Mouse (Mus musculus) midbrain, embryonic 11.5 days (tissue): ENCODE measurements around the gene Ppfibp1. TPM values are rescaled to one million over a fixed set of nuclear protein-coding genes. Genes with fewer than 3 reads are reported as not detected.

Experiments
- ATAC-seq: fragments of 200-750 bp; cut with Nextera tagmentation; 2 replicates; pipeline ENCODE4 v1.8.0; 2017; ENCODE audit warnings: moderate TSS enrichment, moderate library complexity; ENCODE audit not compliant: low FRiP score
- DNase-seq: peaks from one replicate; pipeline ENCODE4 v3.0.0; 2015; ENCODE audit warnings: low spot score; ENCODE audit errors: missing footprints
- H3K27ac ChIP-seq: fragments of 300-500 bp; sonication (generic); 2 replicates; pipeline ENCODE4 v1.5.1; 2014; ENCODE audit warnings: low read depth, low read length
- H3K27me3 ChIP-seq: fragments of 300-500 bp; sonication (generic); 2 replicates; pipeline ENCODE4 v1.6.1; 2014; ENCODE audit warnings: mild to moderate bottlenecking, low read length, moderate library complexity, mixed read lengths; ENCODE audit not compliant: control insufficient read depth, insufficient read depth
- H3K36me3 ChIP-seq: fragments of 300-500 bp; sonication (generic); 2 replicates; pipeline ENCODE4 v1.6.1; 2014; ENCODE audit warnings: mild to moderate bottlenecking, low read length, moderate library complexity, mixed read lengths; ENCODE audit not compliant: control insufficient read depth, insufficient read depth
- H3K4me1 ChIP-seq: fragments of 300-500 bp; sonication (generic); 2 replicates; pipeline ENCODE4 v1.6.1; 2014; ENCODE audit warnings: low read length; ENCODE audit not compliant: control insufficient read depth, insufficient read depth
- H3K4me2 ChIP-seq: fragments of 300-500 bp; sonication (generic); 2 replicates; pipeline ENCODE4 v1.6.1; 2014; ENCODE audit warnings: mild to moderate bottlenecking, moderate library complexity
- H3K4me3 ChIP-seq: fragments of 300-500 bp; sonication (generic); 2 replicates; pipeline ENCODE4 v1.5.1; 2014; ENCODE audit warnings: low read depth, low read length
- H3K9ac ChIP-seq: fragments of 300-500 bp; sonication (generic); 2 replicates; pipeline ENCODE4 v1.6.1; 2014; ENCODE audit warnings: low read length
- H3K9me3 ChIP-seq: fragments of 300-500 bp; sonication (generic); 2 replicates; pipeline ENCODE4 v1.6.1; 2016; ENCODE audit warnings: low read length; ENCODE audit not compliant: control insufficient read depth
- WGBS: fragments of 180-500 bp; shearing (Covaris S2); extraction: QIAGEN DNeasy Blood & Tissue Kit; methylation state at CpG from one replicate; pipeline ENCODE4 v1.1.7; 2014; 5-methylcytosine and 5-hydroxymethylcytosine counted together
- polyA plus RNA-seq: library from polyadenylated mRNA; unstranded; fragments of >200 nt; fragmentation: Nextera tagmentation; extraction: Ambion mirVana; gene quantifications from 2 replicates; pipeline ENCODE4 v1.2.1, GENCODE M21; 2014

Ppfibp1 gene
- polyA plus RNA-seq = 30.2 and 30.7 TPM in 2 replicates

DNA sequence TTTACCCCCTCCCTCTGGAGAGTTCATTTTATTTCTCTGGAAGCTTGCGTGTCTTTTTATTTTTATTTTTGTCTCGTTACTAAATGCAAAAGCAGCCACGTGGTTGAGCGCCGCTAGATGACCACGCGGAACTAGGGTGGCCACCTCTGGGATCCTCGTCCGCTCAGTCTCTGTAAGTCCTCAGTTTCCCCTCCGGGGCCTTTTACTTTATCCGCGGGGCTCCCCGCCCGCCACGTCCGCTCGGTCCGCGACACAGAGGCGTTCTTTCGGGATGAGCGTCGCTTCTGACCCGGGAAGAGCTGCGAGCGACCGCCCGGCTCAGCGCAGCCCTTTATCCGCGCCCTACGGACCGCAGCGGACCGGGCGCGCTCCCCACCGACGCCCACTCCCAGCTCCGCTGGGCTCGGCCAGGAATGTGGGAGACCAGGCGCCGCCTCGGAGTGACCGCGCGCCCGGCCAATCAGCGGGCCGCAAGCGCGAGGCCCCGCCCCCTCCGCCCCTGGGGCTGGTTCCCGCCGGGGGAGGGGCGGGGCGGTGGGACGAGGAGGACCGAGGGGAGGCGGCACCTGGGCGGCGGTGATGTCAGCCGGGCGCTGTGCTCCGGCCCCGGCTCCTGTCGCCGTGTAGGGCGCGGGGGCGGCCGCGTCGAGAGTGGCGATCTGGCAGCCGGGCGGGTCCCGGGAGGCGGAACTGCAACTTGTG, at the start of gene Ppfibp1:
TSS of gene Ppfibp1 (plus strand) at position 530 of the 702 bp plus-strand sequence.
- H3K27me3 ChIP-seq = no peaks in the 10 kb centered on the region
- H3K9me3 ChIP-seq = no peaks in the 10 kb centered on the region
- H3K4me3 ChIP-seq = peak within 1 kb of the TSS; percentile 71
- H3K36me3 ChIP-seq = no peaks in the 10 kb centered on the region
- H3K4me2 ChIP-seq = peak within 1 kb of the TSS; percentile 64
- H3K9ac ChIP-seq = peak within 1 kb of the TSS; percentile 66
- H3K4me1 ChIP-seq = peaks cover 5% of the 10 kb centered on the region
- H3K27ac ChIP-seq = no peak within 1 kb of the TSS
- WGBS = under 1% methylated on average over 75 of the region's 80 CpGs
- peak; percentile 97 for ATAC-seq
- DNase-seq = peak; percentile 100

DNA sequence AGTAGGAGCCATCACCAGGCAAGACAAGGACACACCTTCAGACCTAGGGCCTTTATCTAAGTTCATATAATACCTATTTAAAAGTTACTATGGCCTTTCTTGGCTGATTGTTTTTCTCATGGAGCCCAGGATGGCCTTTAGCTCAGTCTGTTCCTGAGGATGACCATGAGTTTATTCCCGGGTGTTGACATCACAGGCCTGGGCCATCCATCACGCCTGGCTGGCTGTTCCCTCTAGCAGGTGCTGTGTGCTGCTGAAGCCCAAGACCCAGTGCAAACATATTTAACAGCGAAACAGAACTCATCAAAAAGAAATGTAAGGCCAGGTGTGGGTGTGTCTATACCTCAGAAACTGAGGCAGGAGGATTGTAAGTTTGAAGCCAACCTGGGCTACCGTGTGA, 49.4 kb upstream of the Ppfibp1 start:
- Histone ChIP-seq H3K4me1 (no peaks in the 10 kb centered on the region), H3K36me3 (no peaks in the 10 kb centered on the region), H3K9me3 (no peaks in the 10 kb centered on the region), H3K4me3 (no peak overlapping the region), H3K9ac (no peak overlapping the region), H3K27ac (no peak overlapping the region), H3K4me2 (no peak overlapping the region), H3K27me3 (no peaks in the 10 kb centered on the region)
- 87% methylated on average over 4 of the region's 4 CpGs for WGBS
- DNase-seq (no peak), ATAC-seq (no peak)

DNA sequence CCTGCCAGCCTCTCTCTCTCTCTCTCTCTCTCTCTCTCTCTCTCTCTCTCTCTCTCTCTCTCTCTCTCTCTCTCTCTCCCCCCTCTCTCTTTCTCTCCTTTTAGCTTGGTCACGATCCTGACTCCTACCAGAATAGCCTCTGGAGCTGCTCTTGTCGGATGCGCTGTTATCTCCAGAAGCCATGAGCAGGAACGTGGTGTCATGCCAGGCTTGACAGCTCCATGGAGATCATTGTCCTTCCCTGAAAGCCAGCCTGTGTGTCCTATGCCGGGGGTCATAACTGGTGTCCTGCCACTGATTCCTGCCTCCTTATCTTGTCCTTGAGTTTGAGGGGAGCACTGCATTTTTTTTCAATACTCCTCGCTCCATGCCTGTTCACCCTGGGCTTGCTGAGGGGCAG, 43.4 kb upstream of the Ppfibp1 start:
- no peak overlapping the region for H3K27ac ChIP-seq
- H3K9me3 ChIP-seq = no peaks in the 10 kb centered on the region
- WGBS = 77% methylated on average over 6 of the region's 6 CpGs
- H3K4me2 ChIP-seq = no peak overlapping the region
- H3K36me3 ChIP-seq = no peaks in the 10 kb centered on the region
- no peak overlapping the region for H3K9ac ChIP-seq
- H3K4me3 ChIP-seq = no peak overlapping the region
- no peaks in the 10 kb centered on the region for H3K27me3 ChIP-seq
- ATAC-seq = no peak
- DNase-seq = no peak
- H3K4me1 ChIP-seq = no peaks in the 10 kb centered on the region

DNA sequence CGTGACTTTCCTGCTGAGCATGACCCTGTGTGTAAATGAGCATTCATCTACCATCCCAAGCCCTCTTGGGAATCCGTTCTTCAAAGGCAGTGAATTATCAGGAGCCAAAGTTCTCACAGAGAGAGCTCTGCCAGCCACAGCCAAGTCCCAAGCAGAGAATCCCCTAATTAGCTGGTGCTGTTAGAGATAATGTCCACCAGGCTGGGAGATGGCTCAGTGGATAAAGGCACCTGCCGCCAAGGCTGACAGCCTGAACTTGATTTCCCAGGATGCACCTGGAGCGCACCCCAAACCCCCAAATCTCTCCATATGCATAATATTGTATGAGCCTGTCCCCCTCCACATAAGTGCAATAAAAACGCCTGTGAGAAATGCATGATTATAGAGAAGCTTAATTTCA, 42.9 kb upstream of the Ppfibp1 start:
- WGBS = 68% methylated on average over 5 of the region's 5 CpGs

DNA sequence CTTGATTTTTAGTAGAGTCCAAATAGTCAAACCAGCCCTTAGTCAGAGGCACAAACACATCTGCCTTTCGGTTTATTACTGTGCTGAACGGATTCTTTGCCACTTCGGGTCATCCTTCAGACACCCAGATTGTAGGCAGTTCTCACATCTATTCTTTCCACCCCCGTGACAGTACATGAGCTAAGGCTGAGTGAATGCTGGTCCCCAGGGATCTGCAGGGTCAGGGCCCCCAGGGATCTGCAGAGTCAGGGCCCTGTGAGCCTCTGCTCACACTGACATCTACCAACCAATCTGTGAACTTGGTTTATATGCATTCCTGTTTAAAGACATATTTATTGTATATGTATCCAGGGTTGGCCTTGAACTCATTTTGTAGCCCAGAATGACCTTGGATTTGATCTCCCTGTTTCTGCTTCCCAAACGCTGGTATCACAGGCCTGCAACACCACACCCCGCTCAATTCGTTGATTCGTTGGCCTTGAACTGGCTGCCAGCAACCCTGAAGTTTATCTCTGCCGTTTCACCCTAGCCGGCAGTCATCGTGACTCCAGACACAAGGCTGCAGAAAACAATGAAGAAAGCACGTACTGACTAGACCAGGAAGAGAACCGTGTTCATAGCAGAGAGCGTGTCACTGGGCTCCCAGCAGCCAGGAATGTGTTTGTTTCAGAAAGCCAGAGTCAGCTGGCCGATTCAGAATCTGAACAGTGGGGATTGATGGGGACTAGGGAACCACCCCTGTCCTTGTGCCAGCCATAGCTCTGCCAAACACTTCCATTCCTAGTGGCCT, 42.1 kb upstream of the Ppfibp1 start:
- Histone ChIP-seq H3K9ac (no peak overlapping the region), H3K27me3 (no peaks in the 10 kb centered on the region), H3K4me2 (no peak overlapping the region), H3K4me3 (no peak overlapping the region), H3K4me1 (no peaks in the 10 kb centered on the region), H3K27ac (no peak overlapping the region), H3K36me3 (no peaks in the 10 kb centered on the region), H3K9me3 (no peaks in the 10 kb centered on the region)
- ATAC-seq = no peak
- DNase-seq = no peak
- WGBS = 84% methylated on average over 15 of the region's 15 CpGs

More for the DNA sequence above, 42.9 kb upstream of the Ppfibp1 start:
- H3K9me3 ChIP-seq = no peaks in the 10 kb centered on the region
- no peak overlapping the region for H3K4me2 ChIP-seq
- no peaks in the 10 kb centered on the region for H3K27me3 ChIP-seq
- DNase-seq = no peak
- no peaks in the 10 kb centered on the region for H3K36me3 ChIP-seq
- H3K27ac ChIP-seq = no peak overlapping the region
- H3K9ac ChIP-seq = no peak overlapping the region
- H3K4me3 ChIP-seq = no peak overlapping the region
- no peaks in the 10 kb centered on the region for H3K4me1 ChIP-seq
- ATAC-seq = no peak

DNA sequence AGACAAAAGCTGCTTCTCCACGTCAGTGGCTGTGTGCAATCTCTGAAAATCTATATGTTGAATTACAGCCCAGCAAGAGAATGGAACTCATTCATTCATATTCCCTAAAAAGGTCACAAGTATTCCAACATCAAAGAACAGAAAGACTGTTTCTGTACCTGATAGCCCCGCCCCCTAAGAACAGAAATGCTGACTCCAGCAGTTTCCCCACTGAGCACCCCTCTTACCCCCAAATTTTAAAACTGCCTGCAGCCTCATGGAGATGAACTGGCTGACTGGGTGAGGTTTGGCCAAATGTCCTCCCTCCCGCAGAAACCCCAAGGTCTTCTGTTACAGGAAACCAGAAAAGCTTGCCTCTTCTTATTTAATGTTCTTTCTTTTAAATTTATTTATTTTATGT, 40.9 kb upstream of the Ppfibp1 start:
- DNase-seq = no peak
- Histone ChIP-seq H3K27me3 (no peaks in the 10 kb centered on the region), H3K9me3 (no peaks in the 10 kb centered on the region), H3K27ac (no peak overlapping the region), H3K4me2 (no peak overlapping the region), H3K9ac (no peak overlapping the region), H3K4me1 (no peaks in the 10 kb centered on the region), H3K4me3 (no peak overlapping the region), H3K36me3 (no peaks in the 10 kb centered on the region)
- no peak for ATAC-seq
- WGBS = 83% methylated on average over 3 of the region's 3 CpGs

DNA sequence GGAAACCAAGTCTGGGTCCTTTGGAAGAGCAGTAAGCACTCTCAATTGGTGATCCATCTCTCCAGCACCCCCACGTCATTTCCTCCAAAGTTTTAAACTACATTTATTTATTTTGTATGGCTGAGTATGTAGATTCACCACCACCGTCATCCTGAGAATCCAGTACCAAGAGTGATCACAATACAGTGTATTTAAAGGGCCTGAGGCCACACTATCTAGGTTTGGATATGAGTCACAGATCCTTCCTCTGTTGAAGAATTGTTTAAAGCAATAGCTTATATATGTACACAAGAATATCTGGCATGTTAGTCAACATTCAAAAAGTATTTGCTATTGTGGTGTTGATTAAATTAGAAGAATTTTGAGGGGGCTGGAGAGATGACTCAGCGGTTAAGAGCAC, 40.0 kb upstream of the Ppfibp1 start:
- 85% methylated on average over 3 of the region's 3 CpGs for WGBS
- Histone ChIP-seq H3K4me2 (no peak overlapping the region), H3K4me3 (no peak overlapping the region), H3K9ac (no peak overlapping the region), H3K36me3 (no peaks in the 10 kb centered on the region), H3K27me3 (no peaks in the 10 kb centered on the region), H3K4me1 (no peaks in the 10 kb centered on the region), H3K9me3 (no peaks in the 10 kb centered on the region), H3K27ac (no peak overlapping the region)
- no peak for DNase-seq
- no peak for ATAC-seq

DNA sequence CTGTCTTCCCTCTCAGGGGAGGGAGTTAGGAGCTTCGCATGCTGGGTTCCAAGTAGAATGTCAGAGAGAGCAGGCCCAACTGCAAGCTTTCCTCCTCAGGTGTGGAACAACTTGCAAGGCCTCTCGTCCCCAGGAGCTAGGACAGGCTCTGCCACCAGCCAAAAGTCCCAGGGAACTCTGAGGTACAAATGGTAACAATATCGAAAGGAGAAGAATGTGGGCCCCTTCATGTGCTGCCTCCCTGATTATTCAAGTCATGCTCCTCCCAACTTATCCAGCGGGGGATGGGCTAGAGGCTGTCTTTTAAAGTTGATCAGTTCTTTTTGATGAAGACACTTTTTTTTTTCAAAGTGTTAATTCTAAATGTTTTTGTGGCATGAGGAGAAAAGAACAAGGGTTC, 38.2 kb upstream of the Ppfibp1 start, which contains the start of gene Smco2:
TSS of gene Smco2 (plus strand) at position 55 of the 400 bp plus-strand sequence.
- WGBS = 67% methylated on average over 4 of the region's 4 CpGs
- Histone ChIP-seq H3K4me2 (no peak within 1 kb of the TSS), H3K9me3 (no peaks in the 10 kb centered on the region), H3K27me3 (no peaks in the 10 kb centered on the region), H3K9ac (no peak within 1 kb of the TSS), H3K36me3 (no peaks in the 10 kb centered on the region), H3K4me3 (no peak within 1 kb of the TSS), H3K27ac (no peak within 1 kb of the TSS), H3K4me1 (no peaks in the 10 kb centered on the region)
- DNase-seq (no peak), ATAC-seq (no peak)

DNA sequence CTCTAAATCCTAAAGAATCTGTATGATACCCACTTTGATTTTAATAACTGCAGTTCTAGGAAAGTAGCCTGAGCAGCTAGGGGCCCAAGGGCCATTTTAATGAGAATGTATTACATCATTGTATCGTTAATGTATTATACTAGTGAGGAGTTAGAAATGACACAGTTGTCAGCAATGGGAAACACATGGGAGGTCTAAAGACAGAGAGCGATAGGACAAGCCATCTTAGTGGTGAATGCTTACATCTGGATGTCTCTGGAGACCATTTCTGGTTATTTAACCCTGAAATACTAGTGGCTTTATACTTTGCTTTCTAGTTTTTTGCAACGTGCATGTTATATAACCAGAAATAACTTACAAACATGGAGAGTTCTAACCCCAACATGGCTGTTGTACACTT, 36.4 kb upstream of the Ppfibp1 start:
- 85% methylated on average over 3 of the region's 3 CpGs for WGBS
- no peaks in the 10 kb centered on the region for H3K36me3 ChIP-seq
- H3K27ac ChIP-seq = no peak overlapping the region
- H3K27me3 ChIP-seq = no peaks in the 10 kb centered on the region
- ATAC-seq (no peak), DNase-seq (no peak)
- no peaks in the 10 kb centered on the region for H3K4me1 ChIP-seq
- no peak overlapping the region for H3K4me3 ChIP-seq
- no peak overlapping the region for H3K9ac ChIP-seq
- no peaks in the 10 kb centered on the region for H3K9me3 ChIP-seq
- H3K4me2 ChIP-seq = no peak overlapping the region
